Mouse (Mus musculus) ES-E14 (cell line): ENCODE measurements at regions not wholly inside any gene's neighbourhood (a gene's known extent, or its start where the extent isn't known, plus 50 kb on each side); places are given as distances from the start of the nearest gene placed in this dataset.
"Not testable (repeated sequence)": the region's sequence is repeated elsewhere in the genome, so short reads cannot be mapped to it uniquely, and the experiment has no call there.

Source experiments
- DNase-seq: peaks from one replicate; pipeline ENCODE4 v3.0.0-alpha.2; 2013; ENCODE audit warnings: low read depth, low spot score
- H3K27ac ChIP-seq: 2 replicates; pipeline ENCODE4 v1.5.1; 2012; ENCODE audit warnings: low read depth, mild to moderate bottlenecking, low read length, moderate library complexity, mixed read lengths; ENCODE audit not compliant: poor library complexity, insufficient read depth, severe bottlenecking
- H3K36me3 ChIP-seq: 2 replicates; pipeline ENCODE4 v1.6.1; 2012; ENCODE audit warnings: mild to moderate bottlenecking, low read length, moderate library complexity, mixed read lengths; ENCODE audit not compliant: control insufficient read depth, poor library complexity, insufficient read depth, severe bottlenecking
- H3K4me1 ChIP-seq, 2 experiments: fragments of 150-350 bp in 1 of 2; sonication (generic) in 1 of 2; 2 replicates each; pipeline ENCODE4 v1.6.1; 2012; ENCODE audit warnings: low read length in 2 of 2, mild to moderate bottlenecking in 1 of 2, mixed read lengths in 1 of 2; ENCODE audit not compliant: control insufficient read depth in 2 of 2, insufficient read depth in 2 of 2, poor library complexity in 1 of 2
- H3K4me3 ChIP-seq, 2 experiments: fragments of 150-350 bp in 1 of 2; sonication (generic) in 1 of 2; 2 replicates each; pipeline ENCODE4 v1.5.1; 2012; ENCODE audit warnings: low read length in 2 of 2, low read depth in 1 of 2, mild to moderate bottlenecking in 1 of 2, mixed read lengths in 1 of 2; ENCODE audit not compliant: insufficient read depth in 1 of 2, poor library complexity in 1 of 2, severe bottlenecking in 1 of 2
- H3K9ac ChIP-seq: 2 replicates; pipeline ENCODE4 v1.6.1; 2012; ENCODE audit warnings: low read depth, mild to moderate bottlenecking, low read length, mixed read lengths; ENCODE audit not compliant: poor library complexity, insufficient read depth, severe bottlenecking
- H3K9me3 ChIP-seq: fragments of 150-350 bp; sonication (generic); 2 replicates; pipeline ENCODE4 v1.6.1; 2012; ENCODE audit warnings: low read depth, mild to moderate bottlenecking, low read length; ENCODE audit not compliant: control insufficient read depth, insufficient read depth
- CHD2 ChIP-seq: IDR thresholded peaks from 2 replicates; pipeline ENCODE4 v1.6.1; 2014; ENCODE audit warnings: mild to moderate bottlenecking, low read depth, low read length, inconsistent platforms
- HCFC1 ChIP-seq: IDR thresholded peaks from 2 replicates; pipeline ENCODE4 v1.6.1; 2012; ENCODE audit warnings: low read length, inconsistent platforms, borderline replicate concordance; ENCODE audit not compliant: insufficient read depth
- MAFK ChIP-seq: IDR thresholded peaks from 2 replicates; pipeline ENCODE4 v1.6.1; 2014; ENCODE audit warnings: mild to moderate bottlenecking, low read depth, low read length, inconsistent platforms; ENCODE audit not compliant: insufficient read depth
- ZC3H11A ChIP-seq: IDR thresholded peaks from 2 replicates; pipeline ENCODE4 v1.6.1; 2012; ENCODE audit warnings: low read depth, mild to moderate bottlenecking, inconsistent platforms, low read length, borderline replicate concordance
- ZNF384 ChIP-seq: IDR thresholded peaks from 2 replicates; pipeline ENCODE4 v1.6.1; 2012; ENCODE audit warnings: low read depth, low read length, inconsistent platforms
- in situ Hi-C, 2 experiments: fragments of 600-800 bp; cut with MboI; formaldehyde crosslinking; loops; one replicate each; pipeline ENCODE4 v1.15.1; 2025; ENCODE audit warnings: low sequenced_read_pairs in 2 of 2, inconsistent platforms in 1 of 2; ENCODE audit not compliant: unreplicated experiment in 2 of 2

- no peak overlapping the region for H3K27ac ChIP-seq
- no peak for TF ChIP-seq ZNF384
- peak; percentile 49; the same call in 1 of the 2 replicates for TF ChIP-seq CHD2
- no peaks in the 10 kb centered on the region for H3K9me3 ChIP-seq
- H3K4me1 ChIP-seq = no peaks in the 10 kb centered on the region
- no peaks in the 10 kb centered on the region for H3K36me3 ChIP-seq
- in situ Hi-C loops = no loop called here
- no peak overlapping the region for H3K4me3 ChIP-seq
- DNase-seq = no peak
- H3K9ac ChIP-seq = no peak overlapping the region
Observed at GRCm38 (mm10) chr3:46771805-46772204, 323.8 kb upstream of the Pabpc4l start.

DNA sequence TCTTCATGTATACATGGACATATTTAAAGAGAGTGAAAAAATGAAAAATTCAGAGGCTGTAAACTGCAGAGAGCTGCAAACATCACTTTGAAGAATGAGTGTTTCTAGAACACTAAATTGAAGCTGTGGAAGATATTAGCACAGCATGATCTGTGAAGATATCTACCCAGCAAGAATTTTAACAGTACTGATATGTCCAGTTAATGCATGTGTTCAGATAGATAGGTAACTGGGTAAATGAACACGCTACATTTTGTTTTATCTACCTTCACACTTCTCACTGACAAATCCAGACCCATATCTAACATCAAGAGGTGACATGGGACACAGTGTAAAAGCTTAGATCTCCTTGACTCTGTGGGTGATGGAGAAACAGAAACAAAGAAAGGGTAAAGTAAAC is 316.9 kb upstream of the Pabpc4l start:
- Histone ChIP-seq H3K9me3 (no peaks in the 10 kb centered on the region), H3K9ac (no peak overlapping the region), H3K36me3 (no peaks in the 10 kb centered on the region), H3K27ac (no peak overlapping the region), H3K4me1 (no peaks in the 10 kb centered on the region), H3K4me3 (no peak overlapping the region)
- no peak for DNase-seq
- in situ Hi-C loops = no loop called here
- TF ChIP-seq CHD2 (no peak), MAFK (no peak), HCFC1 (no peak), ZNF384 (no peak)

DNA sequence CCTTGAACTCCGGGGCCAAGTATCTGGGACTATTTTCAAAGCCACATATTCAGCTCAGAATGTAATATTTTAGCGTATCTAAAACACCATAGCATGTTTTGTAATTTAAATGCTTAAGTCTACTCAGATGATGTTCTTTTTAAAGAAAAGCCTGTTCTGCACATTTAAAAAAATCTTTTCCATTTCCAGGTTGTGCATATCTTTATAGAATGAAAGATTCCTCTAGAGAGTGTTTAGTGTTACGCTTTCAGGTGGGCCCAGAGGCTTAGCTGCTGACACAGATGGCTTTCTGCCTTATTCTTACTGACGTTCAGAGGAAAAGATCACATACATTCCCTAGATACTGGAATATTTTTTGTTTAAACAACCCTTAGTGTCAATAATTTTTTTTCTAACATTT is 310.5 kb upstream of the Pabpc4l start:
- H3K36me3 ChIP-seq = no peaks in the 10 kb centered on the region
- no peak overlapping the region for H3K9ac ChIP-seq
- DNase-seq = no peak
- TF ChIP-seq ZC3H11A (no peak), HCFC1 (no peak)
- no peaks in the 10 kb centered on the region for H3K4me1 ChIP-seq
- no peak overlapping the region for H3K4me3 ChIP-seq
- in situ Hi-C loops = no loop called here
- H3K9me3 ChIP-seq = no peaks in the 10 kb centered on the region
- no peak overlapping the region for H3K27ac ChIP-seq

- in situ Hi-C loops = no loop called here
- H3K36me3 ChIP-seq = no peaks in the 10 kb centered on the region
- no peak overlapping the region for H3K9ac ChIP-seq
- H3K4me3 ChIP-seq = no peak overlapping the region
- DNase-seq = no peak
- H3K9me3 ChIP-seq = no peaks in the 10 kb centered on the region
- H3K4me1 ChIP-seq = no peaks in the 10 kb centered on the region
- H3K27ac ChIP-seq = no peak overlapping the region
- TF ChIP-seq ZNF384 (no peak), ZC3H11A (no peak), CHD2 (no peak), HCFC1 (no peak), MAFK (no peak)
Observed at GRCm38 (mm10) chr3:46727679-46728078, 279.7 kb upstream of the Pabpc4l start.

DNA sequence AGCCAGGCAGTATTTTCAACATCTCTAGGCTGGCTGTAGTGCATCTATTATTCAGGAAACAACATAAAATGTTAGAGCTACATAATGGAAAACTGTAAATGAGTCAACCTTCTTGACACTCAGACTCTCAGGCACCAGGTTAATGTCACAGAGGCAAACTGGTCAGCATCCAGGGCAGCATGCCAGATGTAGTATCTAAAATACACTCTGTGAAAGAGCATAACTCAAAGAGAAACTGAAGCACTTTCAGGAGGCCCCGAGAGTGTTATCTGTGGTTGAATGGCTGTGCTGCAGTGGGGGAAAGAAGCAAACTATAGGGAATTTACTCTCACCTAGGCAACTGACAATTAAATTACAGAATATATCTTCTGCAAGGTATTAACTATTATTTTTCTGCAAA is 253.6 kb upstream of the Pabpc4l start:
- in situ Hi-C loops = no loop called here
- Histone ChIP-seq H3K9ac (no peak overlapping the region), H3K9me3 (no peaks in the 10 kb centered on the region), H3K4me3 (no peak overlapping the region), H3K4me1 (no peaks in the 10 kb centered on the region), H3K36me3 (no peaks in the 10 kb centered on the region), H3K27ac (no peak overlapping the region)
- TF ChIP-seq MAFK (no peak), ZNF384 (no peak), ZC3H11A (no peak), HCFC1 (no peak), CHD2 (no peak)
- DNase-seq = no peak

DNA sequence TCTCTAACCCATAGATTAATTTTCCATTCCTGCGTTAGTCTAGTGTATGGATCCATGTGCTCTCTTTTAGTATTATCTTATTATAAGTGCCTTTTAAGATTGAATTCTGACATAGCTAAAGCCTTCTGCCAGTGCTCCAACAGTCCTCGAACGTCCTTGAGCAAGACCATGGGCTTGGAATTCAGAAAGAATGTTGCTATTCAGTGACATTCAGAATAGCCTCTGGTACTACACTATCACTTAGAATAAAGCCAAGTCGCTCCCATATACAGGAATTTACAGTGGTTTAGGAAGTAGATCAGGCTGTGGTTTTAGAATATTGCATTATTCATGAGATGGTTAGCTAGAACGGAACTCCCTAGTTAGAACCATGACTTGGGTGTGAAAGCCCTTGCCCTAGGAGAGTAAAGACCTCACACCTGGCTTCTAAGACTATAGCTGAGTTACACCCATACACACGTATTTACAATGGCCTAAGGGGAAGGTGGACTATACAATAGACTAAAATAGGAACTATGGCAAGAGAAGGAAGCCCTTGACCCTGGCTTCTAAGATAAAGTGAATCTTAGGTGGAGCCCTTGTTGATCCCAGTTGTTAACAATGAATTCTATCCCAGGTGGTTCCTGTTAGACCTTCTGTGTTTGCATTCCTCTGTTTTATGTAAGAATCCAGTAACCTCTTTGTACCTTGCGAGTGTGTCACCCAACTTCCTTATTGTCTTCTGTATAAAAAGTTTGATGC is 239.8 kb upstream of the Pabpc4l start:
- in situ Hi-C loops, DNase-seq, H3K9me3 ChIP-seq: not testable (repeated sequence)

More for the DNA sequence above, 239.8 kb upstream of the Pabpc4l start:
- not testable (repeated sequence) for H3K4me3 ChIP-seq, H3K27ac ChIP-seq, H3K9ac ChIP-seq, H3K36me3 ChIP-seq, H3K4me1 ChIP-seq
